Mouse (Mus musculus): ENCODE results near the gene Plekhg5. TPM values are rescaled to one million over a fixed set of nuclear protein-coding genes. Genes with fewer than 3 reads are reported as not detected.

The Plekhg5 gene
- polyA plus RNA-seq, 1 experiment from 2014 or later: 10.1 TPM

GRCm38 (mm10) chr4:152136876-152137250 is 64.6 kb downstream of the Plekhg5 start:
- H3K27ac ChIP-seq: no peak overlapping the region
- no peak overlapping the region for H3K4me3 ChIP-seq
- H3K27me3 ChIP-seq (ENCODE audit: insufficient read depth, poor library complexity, severe bottlenecking): peaks cover 75% of the 10 kb centered on the region
- WGBS: 89% methylated on average over 2 of the region's 2 CpGs
- no peak for DNase-seq (ENCODE audit: low spot score)
- no peaks in the 10 kb centered on the region for H3K9me3 ChIP-seq
- H3K4me1 ChIP-seq: peaks cover 20% of the 10 kb centered on the region
- no peaks in the 10 kb centered on the region for H3K36me3 ChIP-seq

- peaks cover 70% of the 10 kb centered on the region for H3K27me3 ChIP-seq (ENCODE audit: insufficient read depth, poor library complexity, severe bottlenecking)
- no peaks in the 10 kb centered on the region for H3K36me3 ChIP-seq
- no peak overlapping the region for H3K27ac ChIP-seq
- H3K4me1 ChIP-seq: peaks cover 10% of the 10 kb centered on the region
- H3K4me3 ChIP-seq: peak overlapping the region; percentile 61
- 3% methylated on average over 51 of the region's 51 CpGs for WGBS
- DNase-seq (ENCODE audit: low spot score): peak; percentile 95
- no peaks in the 10 kb centered on the region for H3K9me3 ChIP-seq
Measured at GRCm38 (mm10) chr4:152138497-152139260, 66.4 kb downstream of the Plekhg5 start.

GRCm38 (mm10) chr4:152140441-152140840 is 68.1 kb downstream of the Plekhg5 start:
- H3K27ac ChIP-seq: no peak overlapping the region
- H3K4me1 ChIP-seq: peaks cover 10% of the 10 kb centered on the region
- WGBS: 29% methylated on average over 6 of the region's 6 CpGs
- H3K36me3 ChIP-seq: no peaks in the 10 kb centered on the region
- no peak overlapping the region for H3K4me3 ChIP-seq
- H3K9me3 ChIP-seq: no peaks in the 10 kb centered on the region
- DNase-seq (ENCODE audit: low spot score): no peak
- H3K27me3 ChIP-seq (ENCODE audit: insufficient read depth, poor library complexity, severe bottlenecking): peaks cover 63% of the 10 kb centered on the region

GRCm38 (mm10) chr4:152141521-152142135 is 69.3 kb downstream of the Plekhg5 start:
- no peak for DNase-seq (ENCODE audit: low spot score)
- 76% methylated on average over 8 of the region's 8 CpGs for WGBS

GRCm38 (mm10) chr4:152143632-152144031 is 71.3 kb downstream of the Plekhg5 start:
- DNase-seq (ENCODE audit: low spot score): no peak
- no peak overlapping the region for H3K27ac ChIP-seq
- H3K27me3 ChIP-seq (ENCODE audit: insufficient read depth, poor library complexity, severe bottlenecking): peaks cover 72% of the 10 kb centered on the region
- WGBS: 36% methylated on average over 1 of the region's 1 CpGs
- peaks cover 4% of the 10 kb centered on the region for H3K4me1 ChIP-seq
- no peaks in the 10 kb centered on the region for H3K36me3 ChIP-seq
- no peaks in the 10 kb centered on the region for H3K9me3 ChIP-seq
- no peak overlapping the region for H3K4me3 ChIP-seq

More at GRCm38 (mm10) chr4:152141521-152142135, 69.3 kb downstream of the Plekhg5 start:
- H3K27ac ChIP-seq: no peak overlapping the region
- H3K27me3 ChIP-seq (ENCODE audit: insufficient read depth, poor library complexity, severe bottlenecking): peaks cover 64% of the 10 kb centered on the region
- H3K4me3 ChIP-seq: no peak overlapping the region
- no peaks in the 10 kb centered on the region for H3K9me3 ChIP-seq
- no peaks in the 10 kb centered on the region for H3K36me3 ChIP-seq
- peaks cover 10% of the 10 kb centered on the region for H3K4me1 ChIP-seq

- H3K4me3 ChIP-seq: no peak overlapping the region
- no peak overlapping the region for H3K27ac ChIP-seq
- 71% methylated on average over 10 of the region's 10 CpGs for WGBS
- H3K36me3 ChIP-seq: no peaks in the 10 kb centered on the region
- DNase-seq (ENCODE audit: low spot score): no peak
- H3K9me3 ChIP-seq: no peaks in the 10 kb centered on the region
- H3K27me3 ChIP-seq (ENCODE audit: insufficient read depth, poor library complexity, severe bottlenecking): peaks cover 86% of the 10 kb centered on the region
- H3K4me1 ChIP-seq: peaks cover 7% of the 10 kb centered on the region; the same call in 1 of the 2 replicates
Measured at GRCm38 (mm10) chr4:152145473-152145872, 73.2 kb downstream of the Plekhg5 start.

- no peak overlapping the region for H3K4me3 ChIP-seq
- H3K27me3 ChIP-seq (ENCODE audit: insufficient read depth, poor library complexity, severe bottlenecking): peaks cover 86% of the 10 kb centered on the region
- H3K27ac ChIP-seq: no peak overlapping the region
- peaks cover 12% of the 10 kb centered on the region; the same call in 1 of the 2 replicates for H3K4me1 ChIP-seq
- 66% methylated on average over 11 of the region's 11 CpGs for WGBS
- no peaks in the 10 kb centered on the region for H3K36me3 ChIP-seq
- H3K9me3 ChIP-seq: no peaks in the 10 kb centered on the region
- no peak for DNase-seq (ENCODE audit: low spot score)
Measured at GRCm38 (mm10) chr4:152146033-152146827, 73.9 kb downstream of the Plekhg5 start.

- Histone ChIP-seq H3K4me3 (no peak overlapping the region), H3K36me3 (no peaks in the 10 kb centered on the region), H3K9me3 (no peaks in the 10 kb centered on the region), H3K4me1 (peaks cover 36% of the 10 kb centered on the region), H3K27me3 (ENCODE audit: insufficient read depth, poor library complexity, severe bottlenecking) (peaks cover 99% of the 10 kb centered on the region), H3K27ac (no peak overlapping the region)
- 37% methylated on average over 4 of the region's 4 CpGs for WGBS
- no peak for DNase-seq (ENCODE audit: low spot score)
Measured at GRCm38 (mm10) chr4:152150546-152150945, 78.2 kb downstream of the Plekhg5 start.

GRCm38 (mm10) chr4:152151451-152151965 is 79.2 kb downstream of the Plekhg5 start:
- Histone ChIP-seq H3K4me3 (peak overlapping the region; percentile 68), H3K27ac (peak overlapping the region; percentile 49), H3K4me1 (peaks cover 36% of the 10 kb centered on the region), H3K36me3 (no peaks in the 10 kb centered on the region), H3K9me3 (no peaks in the 10 kb centered on the region), H3K27me3 (ENCODE audit: insufficient read depth, poor library complexity, severe bottlenecking) (peaks cover 95% of the 10 kb centered on the region)
- no peak for DNase-seq (ENCODE audit: low spot score)
- 15% methylated on average over 7 of the region's 7 CpGs for WGBS

GRCm38 (mm10) chr4:152151966-152152544 is 79.8 kb downstream of the Plekhg5 start, which contains the start of gene Espn:
Gene Espn, minus strand, starts transcription at chr4:152152371.
- Histone ChIP-seq H3K9me3 (no peaks in the 10 kb centered on the region), H3K4me3 (peak within 1 kb of the TSS; percentile 68), H3K27me3 (ENCODE audit: insufficient read depth, poor library complexity, severe bottlenecking) (peaks cover 94% of the 10 kb centered on the region), H3K4me1 (peaks cover 36% of the 10 kb centered on the region), H3K27ac (peak within 1 kb of the TSS; percentile 49), H3K36me3 (no peaks in the 10 kb centered on the region)
- under 1% methylated on average over 57 of the region's 57 CpGs for WGBS
- DNase-seq (ENCODE audit: low spot score): peak; percentile 90

- WGBS: 3% methylated on average over 23 of the region's 23 CpGs
- DNase-seq (ENCODE audit: low spot score): peak; percentile 88
Measured at GRCm38 (mm10) chr4:152153771-152154177, 81.5 kb downstream of the Plekhg5 start.

GRCm38 (mm10) chr4:152155019-152155418 is 82.7 kb downstream of the Plekhg5 start:
- DNase-seq (ENCODE audit: low spot score): no peak
- Histone ChIP-seq H3K36me3 (no peaks in the 10 kb centered on the region), H3K9me3 (no peaks in the 10 kb centered on the region), H3K4me3 (no peak overlapping the region), H3K4me1 (peaks cover 53% of the 10 kb centered on the region), H3K27me3 (ENCODE audit: insufficient read depth, poor library complexity, severe bottlenecking) (peaks cover 95% of the 10 kb centered on the region), H3K27ac (no peak overlapping the region)
- 70% methylated on average over 4 of the region's 4 CpGs for WGBS

More at GRCm38 (mm10) chr4:152153771-152154177, 81.5 kb downstream of the Plekhg5 start:
- H3K9me3 ChIP-seq: no peaks in the 10 kb centered on the region
- H3K36me3 ChIP-seq: no peaks in the 10 kb centered on the region
- H3K27me3 ChIP-seq (ENCODE audit: insufficient read depth, poor library complexity, severe bottlenecking): peaks cover 95% of the 10 kb centered on the region
- H3K4me3 ChIP-seq: peak overlapping the region; percentile 46
- no peak overlapping the region for H3K27ac ChIP-seq
- H3K4me1 ChIP-seq: peaks cover 45% of the 10 kb centered on the region

Measured in heart, embryonic 10.5 days (tissue).